In genomic region chr6:61939236-61939635, GRCm38 (mm10) we compare ENCODE assay signal across 26 mouse cellular contexts.
DNase-seq lines count a peak whose midpoint lies in the region; ATAC-seq and TF ChIP-seq lines count a peak whose summit lies in the region.
"Had no signal": no experiment of that assay in that cellular context is flagged by ENCODE, and none has a peak within 500 bp of the region (broad histone marks: within the 10 kb centered on the region; RNA-seq: fewer than 3 reads in every experiment).

No protein-coding gene starts in this region.

- TF ChIP-seq CTCF in embryonic fibroblast, embryonic 13.5 days (IDR thresholded peaks at IDR 0.05; ENCODE audit: borderline replicate concordance, insufficient read depth, low read length): no peak

- H3K27ac ChIP-seq in embryonic fibroblast, embryonic 13.5 days (ENCODE audit: insufficient read depth, low read length): peak overlapping the region; percentile 65
- H3K27ac ChIP-seq: embryonic facial prominence, embryonic 10.5 days; embryonic facial prominence, embryonic 13.5 days; forebrain, embryonic 10.5 days; forebrain, embryonic 13.5 days; heart, adult 2 months; heart, embryonic 10.5 days; heart, embryonic 13.5 days; hindbrain, embryonic 14.5 days; hindbrain, postnatal 0 days had no signal

- no peak for TF ChIP-seq POLR2A in embryonic fibroblast, embryonic 13.5 days (IDR thresholded peaks at IDR 0.05; ENCODE audit: low read depth, low read length)

- no peaks in the 10 kb centered on the region for H3K4me1 ChIP-seq in embryonic fibroblast, embryonic 13.5 days (ENCODE audit: control insufficient read depth, insufficient read depth, low read length)
- H3K4me1 ChIP-seq: embryonic facial prominence, embryonic 10.5 days; embryonic facial prominence, embryonic 13.5 days; forebrain, embryonic 10.5 days; forebrain, embryonic 13.5 days; heart, embryonic 10.5 days; heart, embryonic 13.5 days had no signal

- H3K4me3 ChIP-seq in embryonic fibroblast, embryonic 13.5 days (ENCODE audit: insufficient read depth, low read length): no peak overlapping the region
- H3K4me3 ChIP-seq: embryonic facial prominence, embryonic 10.5 days; embryonic facial prominence, embryonic 13.5 days; forebrain, embryonic 10.5 days; forebrain, embryonic 13.5 days; heart, adult 2 months; heart, embryonic 10.5 days; heart, embryonic 13.5 days had no signal

- DNase-seq in cerebellum, adult 8-10 months: no peak
- no peak for DNase-seq in frontal cortex, postnatal 10 days (ENCODE audit: low spot score in 2 of 2)
- DNase-seq: adrenal gland, adult 8-10 months; adrenal gland, postnatal 36 days; embryo, embryonic 11 days; gastrocnemius, postnatal 25 days; heart, adult 2 months; heart, postnatal 14 days; heart, postnatal 4 days; kidney, adult 18-20 months had no signal

- ATAC-seq in cerebellum, adult (ENCODE audit: insufficient number of reproducible peaks, low FRiP score, low TSS enrichment): peak; percentile 56; the same call in 1 of the 2 replicates
- 0 out of 2 replicates have a peak, but pooled peaks have one; percentile 16 for ATAC-seq in frontal cortex, adult (ENCODE audit: low TSS enrichment)
- no peak for ATAC-seq in granulocyte monocyte progenitor cell, adult 5-6 weeks (replicated peaks; ENCODE audit: poor library complexity, severe bottlenecking)
- ATAC-seq: activated CD4-positive, CD25-positive, alpha-beta regulatory T cell, adult 4 months; forebrain, embryonic 13.5 days; forebrain, embryonic 16.5 days; hindbrain, postnatal 0 days; inflammation-experienced regulatory T-cells, adult 6 months; intestine, embryonic 16.5 days had no signal
